Mouse (Mus musculus) heart, postnatal 0 days (tissue): Measurements from ENCODE around the gene Mylk. TPM values are rescaled to one million over a fixed set of nuclear protein-coding genes. Genes with fewer than 3 reads are reported as not detected.

Source experiments
- ATAC-seq: fragments of 200-750 bp; cut with Nextera tagmentation; 2 replicates; pipeline ENCODE4 v1.8.0; 2017; ENCODE audit warnings: low read depth, moderate number of reproducible peaks, moderate library complexity; ENCODE audit not compliant: insufficient read depth
- DNase-seq: peaks from one replicate; pipeline ENCODE4 v3.0.0-alpha.2; 2016; ENCODE audit warnings: low spot score
- H3K27ac ChIP-seq: fragments of 300-500 bp; sonication (generic); 2 replicates; pipeline ENCODE4 v1.5.1; 2014; ENCODE audit warnings: low read depth, mild to moderate bottlenecking
- H3K27me3 ChIP-seq: fragments of 300-500 bp; sonication (generic); 2 replicates; pipeline ENCODE4 v1.6.1; 2014; ENCODE audit warnings: low read length, mixed read lengths; ENCODE audit not compliant: control insufficient read depth, insufficient read depth
- H3K36me3 ChIP-seq: fragments of 300-500 bp; sonication (generic); replicated peaks from 2 replicates; pipeline ENCODE4 v1.6.1; 2014; ENCODE audit warnings: low read length, mixed read lengths; ENCODE audit not compliant: control insufficient read depth, insufficient read depth
- H3K4me1 ChIP-seq: fragments of 300-500 bp; sonication (generic); 2 replicates; pipeline ENCODE4 v1.6.1; 2014; ENCODE audit warnings: antibody characterized with exemption; ENCODE audit not compliant: control insufficient read depth, insufficient read depth
- H3K4me2 ChIP-seq: fragments of 300-500 bp; sonication (generic); 2 replicates; pipeline ENCODE4 v1.6.1; 2014; ENCODE audit warnings: low read depth, mild to moderate bottlenecking, low read length, moderate library complexity
- H3K4me3 ChIP-seq: fragments of 300-500 bp; sonication (generic); 2 replicates; pipeline ENCODE4 v1.5.1; 2014; ENCODE audit warnings: low read depth, low read length
- H3K9ac ChIP-seq: fragments of 300-500 bp; sonication (generic); replicated peaks from 2 replicates; pipeline ENCODE4 v1.6.1; 2014; ENCODE audit warnings: low read depth, low read length, mixed read lengths
- H3K9me3 ChIP-seq: fragments of 300-500 bp; sonication (generic); replicated peaks from 2 replicates; pipeline ENCODE4 v1.6.1; 2016; ENCODE audit warnings: low read length; ENCODE audit not compliant: control insufficient read depth
- CTCF ChIP-seq: IDR thresholded peaks from 2 replicates; pipeline ENCODE4 v1.5.1; 2016; ENCODE audit warnings: antibody characterized with exemption, control low read depth, low read depth
- EP300 ChIP-seq: IDR thresholded peaks from 2 replicates; pipeline ENCODE4 v1.6.1; 2016; ENCODE audit warnings: antibody characterized with exemption, low read depth
- WGBS: fragments of 180-500 bp; shearing (Covaris S2); extraction: QIAGEN DNeasy Blood & Tissue Kit; methylation state at CpG from one replicate; pipeline ENCODE4 v1.1.7; 2014; 5-methylcytosine and 5-hydroxymethylcytosine counted together
- polyA plus RNA-seq: library from polyadenylated mRNA; unstranded; fragments of >200 nt; fragmentation: Nextera tagmentation; extraction: Ambion mirVana; gene quantifications from 2 replicates; pipeline ENCODE4 v1.2.1, GENCODE M21; 2015
- total RNA-seq: library from RNA; depleted of rRNA; stranded (reverse); fragments of >200 nt; gene quantifications from 2 replicates; pipeline ENCODE4 v1.2.3, GENCODE M21; 2014; ENCODE audit warnings: low replicate concordance

Mylk gene
- total and polyA plus RNA-seq, 2 experiments from 2014 or later, result 6.2 to 148 TPM

GRCm38 (mm10) chr16:34896996-34897395 is 152.0 kb downstream of the Mylk start:
- WGBS, result 57% methylated on average over 3 of the region's 3 CpGs
- Histone ChIP-seq H3K27ac (no peak overlapping the region), H3K9ac (no peak overlapping the region), H3K4me2 (no peak overlapping the region), H3K4me3 (no peak overlapping the region), H3K36me3 (no peaks in the 10 kb centered on the region), H3K4me1 (peaks cover 16% of the 10 kb centered on the region), H3K27me3 (no peaks in the 10 kb centered on the region), H3K9me3 (no peaks in the 10 kb centered on the region)
- ATAC-seq, result no peak
- no peak for DNase-seq
- TF ChIP-seq EP300 (no peak), CTCF (peak; percentile 43; the same call in 1 of the 2 replicates)

DNA sequence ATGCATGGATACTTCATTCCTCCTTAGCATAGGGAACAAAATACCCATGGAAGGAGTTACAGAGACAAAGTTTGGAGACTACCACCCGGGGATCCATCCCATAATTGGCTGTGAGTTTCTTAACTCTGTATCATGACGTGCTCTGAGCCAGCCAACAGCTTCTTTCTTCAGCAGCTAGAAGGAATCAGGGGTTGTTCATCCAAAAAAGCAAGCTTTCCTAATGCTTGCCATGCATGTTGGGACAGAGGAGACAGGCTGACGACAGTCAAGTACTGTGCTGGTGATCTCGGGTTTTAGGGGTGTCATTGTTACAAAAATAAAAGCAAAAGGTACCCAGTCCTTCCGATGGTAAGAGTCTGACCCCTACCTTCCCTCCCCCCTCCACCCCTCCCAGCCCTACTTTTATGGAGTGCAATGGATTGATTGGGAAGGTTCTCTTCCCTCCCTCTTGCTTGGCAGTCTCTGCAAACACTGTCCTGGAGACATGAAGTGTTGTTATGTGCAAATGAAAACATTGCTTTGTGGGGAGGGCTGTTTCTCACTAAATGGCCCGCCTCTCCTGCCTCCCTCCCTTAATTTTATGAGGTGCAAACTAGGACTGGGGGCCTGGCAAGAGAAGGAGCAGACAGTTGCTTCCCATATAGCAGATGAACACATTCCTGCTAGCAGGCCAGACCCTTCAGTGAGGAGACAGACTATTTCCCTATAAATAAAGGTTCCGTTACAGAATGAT is 153.2 kb downstream of the Mylk start:
- Histone ChIP-seq H3K4me1 (peaks cover 16% of the 10 kb centered on the region), H3K36me3 (no peaks in the 10 kb centered on the region), H3K9ac (no peak overlapping the region), H3K4me3 (no peak overlapping the region), H3K9me3 (no peaks in the 10 kb centered on the region), H3K4me2 (no peak overlapping the region), H3K27ac (no peak overlapping the region), H3K27me3 (no peaks in the 10 kb centered on the region)
- no peak for ATAC-seq
- TF ChIP-seq CTCF (no peak), EP300 (no peak)
- no peak for DNase-seq
- 77% methylated on average over 7 of the region's 7 CpGs for WGBS

DNA sequence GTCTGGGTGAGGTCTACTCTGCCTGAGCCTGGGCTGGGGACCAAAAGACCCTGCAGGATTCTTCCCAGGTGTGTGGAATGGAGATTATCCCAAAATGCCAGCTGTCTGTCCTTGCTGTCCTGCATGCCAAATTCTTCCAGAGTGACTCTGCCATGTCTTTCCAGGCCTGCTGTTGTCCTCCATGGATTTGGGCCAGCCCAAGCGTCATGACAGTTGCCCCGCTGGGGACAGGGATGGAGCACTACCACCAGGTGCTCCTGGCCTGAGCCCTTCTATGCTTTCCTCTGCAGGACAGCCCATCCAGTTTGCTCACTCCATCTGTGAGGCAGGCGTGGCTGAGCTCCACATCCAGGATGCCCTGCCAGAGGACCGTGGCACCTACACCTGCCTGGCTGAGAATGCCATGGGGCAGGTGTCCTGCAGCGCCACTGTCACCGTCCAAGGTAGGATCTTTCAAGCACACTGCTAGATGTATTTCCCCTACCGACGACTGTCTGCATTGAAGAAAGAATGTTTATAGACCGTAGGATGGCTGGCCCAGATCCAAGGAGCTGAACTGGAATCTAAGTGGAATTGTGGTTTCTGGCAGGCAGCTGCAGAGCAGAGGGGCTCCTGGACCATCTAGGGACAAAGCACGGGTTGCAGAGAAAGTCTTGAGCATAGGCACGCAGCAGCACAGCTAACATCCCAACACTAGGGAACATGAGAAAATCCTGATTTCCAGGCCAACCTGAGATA is 154.2 kb downstream of the Mylk start:
- Histone ChIP-seq H3K9ac (no peak overlapping the region), H3K4me1 (peaks cover 20% of the 10 kb centered on the region), H3K36me3 (no peaks in the 10 kb centered on the region), H3K9me3 (no peaks in the 10 kb centered on the region), H3K27me3 (no peaks in the 10 kb centered on the region), H3K4me2 (no peak overlapping the region), H3K27ac (no peak overlapping the region), H3K4me3 (no peak overlapping the region)
- TF ChIP-seq EP300, result no peak
- no peak for TF ChIP-seq CTCF
- ATAC-seq (no peak), DNase-seq (no peak)
- 53% methylated on average over 11 of the region's 11 CpGs for WGBS

- no peak for TF ChIP-seq EP300
- no peak for TF ChIP-seq CTCF
- peaks cover 24% of the 10 kb centered on the region for H3K4me1 ChIP-seq
- no peak overlapping the region for H3K27ac ChIP-seq
- no peaks in the 10 kb centered on the region for H3K36me3 ChIP-seq
- ATAC-seq, result no peak
- no peaks in the 10 kb centered on the region for H3K9me3 ChIP-seq
- no peaks in the 10 kb centered on the region for H3K27me3 ChIP-seq
- no peak overlapping the region for H3K4me2 ChIP-seq
- no peak overlapping the region for H3K4me3 ChIP-seq
- no peak overlapping the region for H3K9ac ChIP-seq
- no peak for DNase-seq
- WGBS, result 66% methylated on average over 5 of the region's 5 CpGs
These were observed 155.0 kb downstream of the Mylk start for GRCm38 (mm10) chr16:34899997-34900396.

DNA sequence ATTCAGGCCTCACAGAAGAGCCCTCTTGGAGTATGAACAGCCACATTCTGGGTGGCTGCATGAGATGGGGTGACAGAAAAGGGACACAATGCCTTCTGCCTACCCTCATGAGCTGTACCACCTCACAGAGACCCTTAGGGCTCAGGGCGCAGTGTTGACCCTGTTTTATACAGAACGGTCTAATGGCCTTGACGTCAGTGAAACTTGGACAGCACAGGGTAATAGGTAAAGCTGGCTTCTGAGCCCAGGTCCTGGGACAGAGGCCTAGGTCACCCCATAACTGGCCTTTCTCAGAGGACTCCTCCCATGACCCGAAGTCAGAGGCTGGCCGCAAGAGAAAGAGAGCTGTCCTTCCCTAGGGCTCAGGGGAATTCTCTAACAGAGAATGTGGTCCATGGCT is 155.5 kb downstream of the Mylk start:
- 91% methylated on average over 5 of the region's 5 CpGs for WGBS
- Histone ChIP-seq H3K4me3 (no peak overlapping the region), H3K27me3 (no peaks in the 10 kb centered on the region), H3K9ac (0 out of 2 replicates have a peak overlapping the region, but pooled peaks have one; percentile 23), H3K9me3 (no peaks in the 10 kb centered on the region), H3K4me2 (no peak overlapping the region), H3K27ac (no peak overlapping the region), H3K36me3 (no peaks in the 10 kb centered on the region), H3K4me1 (peaks cover 24% of the 10 kb centered on the region)
- TF ChIP-seq EP300 (no peak), CTCF (no peak)
- DNase-seq (no peak), ATAC-seq (no peak)
